ENCODE assay signal across 29 mouse cellular contexts in genomic region chr7:13324316-13324715, GRCm38 (mm10). TPM values are rescaled to one million over a fixed set of nuclear protein-coding genes. Genes with fewer than 3 reads are reported as not detected.
DNase-seq lines count a peak whose midpoint lies in the region; ATAC-seq and TF ChIP-seq lines count a peak whose summit lies in the region.
"Had no signal": no experiment of that assay in that cellular context is flagged by ENCODE, and none has a peak within 500 bp of the region (broad histone marks: within the 10 kb centered on the region; RNA-seq: fewer than 3 reads in every experiment).

Gene Pla2g4c (plus strand): TSS chr7:13324655.

- H3K27ac ChIP-seq in liver, embryonic 14.5 days = no peak within 1 kb of the TSS
- H3K27ac ChIP-seq in stomach, postnatal 0 days (replicated peaks) = no peak within 1 kb of the TSS
- H3K27ac ChIP-seq in forebrain, embryonic 12.5 days = no peak within 1 kb of the TSS
- H3K27ac ChIP-seq: heart, adult 2 months; heart, embryonic 13.5 days; hindbrain, embryonic 10.5 days; hindbrain, embryonic 15.5 days; lung, embryonic 15.5 days; midbrain, embryonic 13.5 days; neural tube, embryonic 13.5 days had no signal

- no peaks in the 10 kb centered on the region for H3K27me3 ChIP-seq in liver, embryonic 14.5 days (ENCODE audit: control insufficient read depth, insufficient read depth, low read length)
- H3K27me3 ChIP-seq in stomach, postnatal 0 days (ENCODE audit: control insufficient read depth, insufficient read depth, low read length) = no peaks in the 10 kb centered on the region
- no peaks in the 10 kb centered on the region for H3K27me3 ChIP-seq in forebrain, embryonic 12.5 days
- H3K27me3 ChIP-seq: CH12.LX; heart, embryonic 13.5 days; hindbrain, embryonic 15.5 days; lung, embryonic 15.5 days; megakaryocyte, embryonic 14.5 days; midbrain, embryonic 13.5 days; neural tube, embryonic 13.5 days; Patski had no signal

- no peak within 1 kb of the TSS for H3K4me2 ChIP-seq in liver, embryonic 14.5 days (ENCODE audit: low read depth)
- no peak within 1 kb of the TSS for H3K4me2 ChIP-seq in stomach, postnatal 0 days (replicated peaks; ENCODE audit: low read depth)
- H3K4me2 ChIP-seq in forebrain, embryonic 12.5 days = no peak within 1 kb of the TSS
- H3K4me2 ChIP-seq: heart, embryonic 13.5 days; hindbrain, embryonic 15.5 days; lung, embryonic 15.5 days; midbrain, embryonic 13.5 days; neural tube, embryonic 13.5 days had no signal

- DNase-seq in heart, adult 11 months = peak; percentile 25
- DNase-seq in heart, adult 8-10 months (ENCODE audit: low spot score) = no peak
- peak; percentile 46 for DNase-seq in c-Kit-positive CD71-positive TER-119-negative erythroid progenitor cells, embryonic 14.5 days (ENCODE audit: low read depth)
- peak; percentile 11 to 24 (median 17) for DNase-seq in liver, embryonic 14.5 days (ENCODE audit: low read depth in 3 of 3, low spot score in 3 of 3)
- DNase-seq in stomach, postnatal 0 days (ENCODE audit: low spot score) = peak; percentile 19
- no peak for DNase-seq in kidney, adult 9 months
- DNase-seq: adrenal gland, postnatal 10 days; cerebellum, adult 18-20 months; cerebellum, postnatal 10 days; gastrocnemius, postnatal 25 days; heart, adult 2 months; heart, postnatal 10 days; kidney, adult 11 months; kidney, postnatal 4 days; layer of hippocampus, postnatal 36 days; left cerebral cortex, postnatal 4 days; lung, postnatal 36 days had no signal

- no peaks in the 10 kb centered on the region for H3K9me3 ChIP-seq in liver, embryonic 14.5 days (ENCODE audit: control insufficient read depth, low read length)
- no peaks in the 10 kb centered on the region for H3K9me3 ChIP-seq in stomach, postnatal 0 days (ENCODE audit: control insufficient read depth, low read length)
- H3K9me3 ChIP-seq in forebrain, embryonic 12.5 days = no peaks in the 10 kb centered on the region
- H3K9me3 ChIP-seq: heart, embryonic 13.5 days; hindbrain, embryonic 10.5 days; hindbrain, embryonic 15.5 days; lung, embryonic 15.5 days; megakaryocyte, embryonic 14.5 days; midbrain, embryonic 13.5 days; neural tube, embryonic 13.5 days had no signal

- no peak within 1 kb of the TSS for H3K4me3 ChIP-seq in liver, embryonic 14.5 days (ENCODE audit: insufficient read depth in 1 of 2, low read depth in 2 of 2, low read length in 2 of 2)
- no peak within 1 kb of the TSS for H3K4me3 ChIP-seq in stomach, postnatal 0 days (ENCODE audit: low read depth, low read length)
- H3K4me3 ChIP-seq in forebrain, embryonic 12.5 days (replicated peaks) = no peak within 1 kb of the TSS
- H3K4me3 ChIP-seq: heart, adult 2 months; heart, embryonic 13.5 days; hindbrain, embryonic 10.5 days; hindbrain, embryonic 15.5 days; lung, embryonic 15.5 days; megakaryocyte, embryonic 14.5 days; midbrain, embryonic 13.5 days; neural tube, embryonic 13.5 days had no signal

- H3K4me1 ChIP-seq in liver, embryonic 14.5 days (replicated peaks; ENCODE audit: control insufficient read depth in 2 of 2, insufficient read depth in 2 of 2, low read length in 1 of 2) = peaks cover 4 to 6% of the 10 kb centered on the region in 2 experiments; a peak in 3 of 4 replicates
- H3K4me1 ChIP-seq in stomach, postnatal 0 days (replicated peaks; ENCODE audit: control insufficient read depth, insufficient read depth) = no peaks in the 10 kb centered on the region
- no peaks in the 10 kb centered on the region for H3K4me1 ChIP-seq in forebrain, embryonic 12.5 days
- H3K4me1 ChIP-seq: heart, embryonic 13.5 days; hindbrain, embryonic 10.5 days; hindbrain, embryonic 15.5 days; lung, embryonic 15.5 days; megakaryocyte, embryonic 14.5 days; midbrain, embryonic 13.5 days; neural tube, embryonic 13.5 days had no signal

- ATAC-seq in liver, embryonic 14.5 days (ENCODE audit: insufficient read depth) = peak; percentile 62
- ATAC-seq in stomach, postnatal 0 days (ENCODE audit: low FRiP score, low TSS enrichment) = no peak
- no peak for ATAC-seq in forebrain, embryonic 12.5 days (ENCODE audit: low FRiP score)
- ATAC-seq: forebrain, embryonic 14.5 days; inflammation-experienced regulatory T-cells, adult 6 months; midbrain, embryonic 13.5 days; Patski had no signal

- TF ChIP-seq CTCF in liver, embryonic 14.5 days (IDR thresholded peaks at IDR 0.05; ENCODE audit: low read depth) = no peak
- TF ChIP-seq CTCF in stomach, postnatal 0 days (IDR thresholded peaks at IDR 0.05; ENCODE audit: low read depth) = no peak

- H3K36me3 ChIP-seq in liver, embryonic 14.5 days (replicated peaks; ENCODE audit: control insufficient read depth, insufficient read depth, low read depth) = no peaks in the 10 kb centered on the region; the same call in none of the 2 replicates
- H3K36me3 ChIP-seq in stomach, postnatal 0 days (ENCODE audit: control insufficient read depth, insufficient read depth, low read length) = no peaks in the 10 kb centered on the region
- H3K36me3 ChIP-seq in forebrain, embryonic 12.5 days (replicated peaks) = no peaks in the 10 kb centered on the region
- H3K36me3 ChIP-seq: hindbrain, embryonic 15.5 days; lung, embryonic 15.5 days; midbrain, embryonic 13.5 days; neural tube, embryonic 13.5 days had no signal

- 42% methylated on average over 2 of the region's 2 CpGs for WGBS in liver, embryonic 14.5 days (ENCODE audit: insufficient replicate concordance)
- 36% methylated on average over 2 of the region's 2 CpGs for WGBS in stomach, postnatal 0 days
- 90% methylated on average over 2 of the region's 2 CpGs for WGBS in forebrain, embryonic 12.5 days

- no peak for TF ChIP-seq EP300 in liver, embryonic 14.5 days (IDR thresholded peaks at IDR 0.05; ENCODE audit: low read depth)
- no peak for TF ChIP-seq EP300 in stomach, postnatal 0 days (optimal IDR thresholded peaks at IDR 0.05)

- no peak within 1 kb of the TSS for H3K9ac ChIP-seq in liver, embryonic 14.5 days (replicated peaks)
- no peak within 1 kb of the TSS for H3K9ac ChIP-seq in stomach, postnatal 0 days (ENCODE audit: low read length)
- H3K9ac ChIP-seq in forebrain, embryonic 12.5 days = no peak within 1 kb of the TSS
- H3K9ac ChIP-seq: heart, embryonic 13.5 days; hindbrain, embryonic 15.5 days; lung, embryonic 15.5 days; midbrain, embryonic 13.5 days; neural tube, embryonic 13.5 days had no signal

RNA-seq across cellular contexts. Expression of gene Pla2g4c, which starts in this region (rescaled TPM):
- under 1 TPM in 1 of 4 experiments, not detected in 3; 0.08 TPM for total RNA-seq in heart, adult 8-10 months (2022)
- 1.6 and 1.8 TPM in 2 replicates for polyA plus RNA-seq in liver, embryonic 14.5 days (2012; rRNA removed)
- 1.4 and 1.7 TPM in 2 replicates for polyA plus RNA-seq in liver, embryonic 14.5 days (2014; fragmentation: Nextera tagmentation; extraction: Ambion mirVana)
- 1.1 and 1.2 TPM in 2 replicates for polyA plus RNA-seq in stomach, postnatal 0 days (2015; fragmentation: Nextera tagmentation; extraction: Ambion mirVana)
- polyA plus RNA-seq in forebrain, embryonic 12.5 days (2016; fragmentation: Nextera tagmentation; extraction: Ambion mirVana) = 1.7 and 1.9 TPM in 2 replicates
- total RNA-seq: heart, adult 2 months had no signal

Comparison
In these comparisons a context has a peak if more than half of its experiments do, and no peak if none do; other contexts are left out.
1. DNase-seq: peak in heart, adult 11 months (single experiment), c-Kit-positive CD71-positive TER-119-negative erythroid progenitor cells, embryonic 14.5 days (single experiment), liver, embryonic 14.5 days (3 of 3) and stomach, postnatal 0 days (single experiment); none in heart, adult 8-10 months (single experiment) and kidney, adult 9 months (single experiment).